Mouse (Mus musculus): ENCODE results near the gene Htra3. TPM values are rescaled to one million over a fixed set of nuclear protein-coding genes. Genes with fewer than 3 reads are reported as not detected.

Gene Htra3
- polyA plus RNA-seq, 1 experiment from 2014 or later: 3.6 TPM

- ATAC-seq (replicated peaks; ENCODE audit: insufficient number of reproducible peaks, low FRiP score, low TSS enrichment, low read depth) (no peak), DNase-seq (ENCODE audit: low spot score) (no peak)
These were observed 30.9 kb upstream of the Htra3 start for GRCm38 (mm10) chr5:35710481-35710880.

DNA sequence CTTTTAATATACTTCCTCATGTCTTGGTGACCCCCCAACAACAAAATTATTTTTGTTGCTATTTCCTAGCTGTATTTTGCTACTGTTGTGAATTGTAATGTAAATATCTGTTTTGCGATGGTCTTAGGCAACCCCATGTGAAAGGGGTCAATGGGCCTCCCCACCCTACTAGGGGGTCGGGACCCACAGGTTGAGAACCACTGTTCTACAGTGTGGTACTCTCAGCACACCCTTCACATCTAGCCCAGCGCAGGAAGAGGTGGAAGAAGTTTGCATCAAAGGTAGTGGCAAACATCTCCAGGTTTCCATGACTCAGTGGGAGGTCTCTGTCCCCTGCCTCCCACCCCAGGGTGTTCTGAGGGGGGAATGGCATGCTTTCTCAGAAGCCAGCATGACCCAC is 25.8 kb upstream of the Htra3 start:
- no peak for DNase-seq (ENCODE audit: low spot score)
- no peak for ATAC-seq (replicated peaks; ENCODE audit: insufficient number of reproducible peaks, low FRiP score, low TSS enrichment, low read depth)
- no peaks in the 10 kb centered on the region for H3K36me3 ChIP-seq (replicated peaks; ENCODE audit: control insufficient read depth, insufficient read depth, low read depth, low read length)
- H3K4me1 ChIP-seq (ENCODE audit: control insufficient read depth, insufficient read depth, low read length): no peaks in the 10 kb centered on the region
- H3K9ac ChIP-seq (replicated peaks; ENCODE audit: low read length): no peak overlapping the region
- no peak overlapping the region for H3K4me2 ChIP-seq (ENCODE audit: low read depth, low read length)
- WGBS: 89% methylated on average over 3 of the region's 3 CpGs
- no peak overlapping the region for H3K27ac ChIP-seq (replicated peaks; ENCODE audit: low read depth, low read length)
- no peaks in the 10 kb centered on the region for H3K27me3 ChIP-seq (ENCODE audit: control insufficient read depth, insufficient read depth, low read length)
- H3K9me3 ChIP-seq (replicated peaks; ENCODE audit: control insufficient read depth, low read length): no peaks in the 10 kb centered on the region
- no peak overlapping the region for H3K4me3 ChIP-seq (ENCODE audit: low read depth, low read length)

More at GRCm38 (mm10) chr5:35710481-35710880, 30.9 kb upstream of the Htra3 start:
- no peaks in the 10 kb centered on the region for H3K9me3 ChIP-seq (replicated peaks; ENCODE audit: control insufficient read depth, low read length)
- no peaks in the 10 kb centered on the region for H3K36me3 ChIP-seq (replicated peaks; ENCODE audit: control insufficient read depth, insufficient read depth, low read depth, low read length)
- H3K4me2 ChIP-seq (ENCODE audit: low read depth, low read length): no peak overlapping the region
- H3K4me3 ChIP-seq (ENCODE audit: low read depth, low read length): no peak overlapping the region
- WGBS: 56% methylated on average over 3 of the region's 3 CpGs
- no peak overlapping the region for H3K9ac ChIP-seq (replicated peaks; ENCODE audit: low read length)
- H3K27me3 ChIP-seq (ENCODE audit: control insufficient read depth, insufficient read depth, low read length): no peaks in the 10 kb centered on the region
- no peaks in the 10 kb centered on the region for H3K4me1 ChIP-seq (ENCODE audit: control insufficient read depth, insufficient read depth, low read length)
- H3K27ac ChIP-seq (replicated peaks; ENCODE audit: low read depth, low read length): no peak overlapping the region

GRCm38 (mm10) chr5:35703814-35704213 is 24.2 kb upstream of the Htra3 start:
- no peaks in the 10 kb centered on the region for H3K36me3 ChIP-seq (replicated peaks; ENCODE audit: control insufficient read depth, insufficient read depth, low read depth, low read length)
- no peaks in the 10 kb centered on the region for H3K27me3 ChIP-seq (ENCODE audit: control insufficient read depth, insufficient read depth, low read length)
- 87% methylated on average over 4 of the region's 4 CpGs for WGBS
- no peak overlapping the region for H3K4me2 ChIP-seq (ENCODE audit: low read depth, low read length)
- no peak for ATAC-seq (replicated peaks; ENCODE audit: insufficient number of reproducible peaks, low FRiP score, low TSS enrichment, low read depth)
- H3K4me3 ChIP-seq (ENCODE audit: low read depth, low read length): no peak overlapping the region
- no peaks in the 10 kb centered on the region for H3K4me1 ChIP-seq (ENCODE audit: control insufficient read depth, insufficient read depth, low read length)
- H3K9me3 ChIP-seq (replicated peaks; ENCODE audit: control insufficient read depth, low read length): no peaks in the 10 kb centered on the region
- no peak overlapping the region for H3K27ac ChIP-seq (replicated peaks; ENCODE audit: low read depth, low read length)
- H3K9ac ChIP-seq (replicated peaks; ENCODE audit: low read length): no peak overlapping the region
- no peak for DNase-seq (ENCODE audit: low spot score)

DNA sequence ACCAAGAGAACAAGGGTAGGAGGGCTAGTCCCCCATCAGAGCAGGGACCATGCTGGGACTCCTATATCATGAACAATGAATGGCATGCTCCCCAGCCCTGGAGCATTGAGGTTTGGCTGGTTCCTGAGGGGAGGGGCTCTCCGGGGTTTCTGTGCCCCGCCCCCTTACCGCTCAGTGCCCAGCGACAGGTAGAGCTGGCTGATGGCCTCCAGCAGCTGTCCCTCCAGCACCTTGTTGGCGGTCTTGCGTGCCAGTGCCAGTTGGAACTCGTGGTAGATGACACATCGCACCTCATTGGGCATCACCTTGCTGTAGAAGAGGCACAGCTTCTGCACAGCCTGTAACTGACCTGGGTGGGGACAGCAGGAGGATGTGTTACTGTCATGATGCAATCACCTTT is 23.6 kb upstream of the Htra3 start:
- no peaks in the 10 kb centered on the region for H3K36me3 ChIP-seq (replicated peaks; ENCODE audit: control insufficient read depth, insufficient read depth, low read depth, low read length)

GRCm38 (mm10) chr5:35702582-35703140 is 23.1 kb upstream of the Htra3 start:
- Histone ChIP-seq H3K27me3 (ENCODE audit: control insufficient read depth, insufficient read depth, low read length) (no peaks in the 10 kb centered on the region), H3K4me3 (ENCODE audit: low read depth, low read length) (no peak overlapping the region), H3K36me3 (replicated peaks; ENCODE audit: control insufficient read depth, insufficient read depth, low read depth, low read length) (no peaks in the 10 kb centered on the region), H3K9ac (replicated peaks; ENCODE audit: low read length) (no peak overlapping the region), H3K4me1 (ENCODE audit: control insufficient read depth, insufficient read depth, low read length) (no peaks in the 10 kb centered on the region), H3K9me3 (replicated peaks; ENCODE audit: control insufficient read depth, low read length) (no peaks in the 10 kb centered on the region), H3K4me2 (ENCODE audit: low read depth, low read length) (no peak overlapping the region), H3K27ac (replicated peaks; ENCODE audit: low read depth, low read length) (no peak overlapping the region)
- no peak for DNase-seq (ENCODE audit: low spot score)
- no peak for ATAC-seq (replicated peaks; ENCODE audit: insufficient number of reproducible peaks, low FRiP score, low TSS enrichment, low read depth)
- 86% methylated on average over 4 of the region's 4 CpGs for WGBS

More for the DNA sequence above, 23.6 kb upstream of the Htra3 start:
- ATAC-seq (replicated peaks; ENCODE audit: insufficient number of reproducible peaks, low FRiP score, low TSS enrichment, low read depth) (no peak), DNase-seq (ENCODE audit: low spot score) (no peak)
- WGBS: 93% methylated on average over 8 of the region's 8 CpGs
- H3K9ac ChIP-seq (replicated peaks; ENCODE audit: low read length): no peak overlapping the region
- no peak overlapping the region for H3K4me2 ChIP-seq (ENCODE audit: low read depth, low read length)
- no peaks in the 10 kb centered on the region for H3K9me3 ChIP-seq (replicated peaks; ENCODE audit: control insufficient read depth, low read length)
- H3K27me3 ChIP-seq (ENCODE audit: control insufficient read depth, insufficient read depth, low read length): no peaks in the 10 kb centered on the region
- H3K27ac ChIP-seq (replicated peaks; ENCODE audit: low read depth, low read length): no peak overlapping the region
- H3K4me1 ChIP-seq (ENCODE audit: control insufficient read depth, insufficient read depth, low read length): no peaks in the 10 kb centered on the region
- H3K4me3 ChIP-seq (ENCODE audit: low read depth, low read length): no peak overlapping the region

GRCm38 (mm10) chr5:35701042-35701441 is 21.5 kb upstream of the Htra3 start:
- H3K36me3 ChIP-seq (replicated peaks; ENCODE audit: control insufficient read depth, insufficient read depth, low read depth, low read length): no peaks in the 10 kb centered on the region
- no peak overlapping the region for H3K4me3 ChIP-seq (ENCODE audit: low read depth, low read length)
- DNase-seq (ENCODE audit: low spot score) (peak; percentile 69), ATAC-seq (replicated peaks; ENCODE audit: insufficient number of reproducible peaks, low FRiP score, low TSS enrichment, low read depth) (no peak)
- H3K9ac ChIP-seq (replicated peaks; ENCODE audit: low read length): no peak overlapping the region
- no peaks in the 10 kb centered on the region for H3K27me3 ChIP-seq (ENCODE audit: control insufficient read depth, insufficient read depth, low read length)
- no peaks in the 10 kb centered on the region for H3K4me1 ChIP-seq (ENCODE audit: control insufficient read depth, insufficient read depth, low read length)
- no peak overlapping the region for H3K27ac ChIP-seq (replicated peaks; ENCODE audit: low read depth, low read length)
- WGBS: 50% methylated on average over 6 of the region's 6 CpGs
- no peaks in the 10 kb centered on the region for H3K9me3 ChIP-seq (replicated peaks; ENCODE audit: control insufficient read depth, low read length)
- no peak overlapping the region for H3K4me2 ChIP-seq (ENCODE audit: low read depth, low read length)

DNA sequence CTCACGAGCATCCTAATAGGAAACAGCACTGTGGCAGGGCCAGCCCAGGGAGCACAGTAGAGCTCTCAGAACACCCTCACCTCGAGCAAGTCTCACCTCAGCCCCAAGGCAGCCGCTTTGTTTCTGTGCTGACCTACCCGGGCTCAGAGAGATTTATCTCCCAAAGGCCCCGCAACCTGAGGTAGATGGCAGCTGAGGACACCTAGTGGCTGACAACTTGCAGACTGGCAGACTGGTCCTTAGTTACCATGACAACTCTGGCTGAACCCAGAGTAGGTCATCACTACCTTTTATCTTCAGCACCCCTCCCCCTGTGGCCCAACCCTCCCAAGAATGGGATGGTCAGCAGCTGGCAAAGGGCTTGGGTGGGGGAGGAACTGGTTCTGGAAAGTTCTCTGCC is 16.2 kb upstream of the Htra3 start:
- H3K4me1 ChIP-seq (ENCODE audit: control insufficient read depth, insufficient read depth, low read length): no peaks in the 10 kb centered on the region; the same call in 1 of the 2 replicates
- H3K36me3 ChIP-seq (replicated peaks; ENCODE audit: control insufficient read depth, insufficient read depth, low read depth, low read length): no peaks in the 10 kb centered on the region
- WGBS: 20% methylated on average over 5 of the region's 5 CpGs
- H3K4me2 ChIP-seq (ENCODE audit: low read depth, low read length): no peak overlapping the region
- ATAC-seq (replicated peaks; ENCODE audit: insufficient number of reproducible peaks, low FRiP score, low TSS enrichment, low read depth): no peak
- H3K27ac ChIP-seq (replicated peaks; ENCODE audit: low read depth, low read length): no peak overlapping the region
- H3K9ac ChIP-seq (replicated peaks; ENCODE audit: low read length): no peak overlapping the region
- peak; percentile 57 for DNase-seq (ENCODE audit: low spot score)
- H3K4me3 ChIP-seq (ENCODE audit: low read depth, low read length): no peak overlapping the region
- H3K27me3 ChIP-seq (ENCODE audit: control insufficient read depth, insufficient read depth, low read length): no peaks in the 10 kb centered on the region
- H3K9me3 ChIP-seq (replicated peaks; ENCODE audit: control insufficient read depth, low read length): no peaks in the 10 kb centered on the region

DNA sequence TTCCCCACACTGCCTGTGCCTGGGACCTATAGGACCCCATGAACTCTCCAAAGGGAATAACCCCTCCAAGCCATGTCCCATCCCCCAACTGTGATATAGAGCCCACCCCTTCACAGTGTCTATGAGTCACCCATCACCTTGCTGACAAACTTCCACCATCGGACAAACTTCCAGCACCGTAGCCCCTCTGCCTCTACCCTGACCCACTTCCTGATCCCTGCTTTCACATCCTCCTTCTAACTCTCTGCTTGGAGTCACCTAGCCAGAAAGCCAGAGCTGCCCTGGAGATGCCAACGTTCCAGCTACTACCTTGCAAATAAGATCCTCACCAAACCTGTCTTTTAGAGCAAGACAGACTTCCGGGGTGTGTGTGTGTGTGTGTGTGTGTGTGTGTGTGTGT is 14.1 kb upstream of the Htra3 start:
- H3K4me1 ChIP-seq (ENCODE audit: control insufficient read depth, insufficient read depth, low read length): no peaks in the 10 kb centered on the region; the same call in 1 of the 2 replicates
- ATAC-seq (replicated peaks; ENCODE audit: insufficient number of reproducible peaks, low FRiP score, low TSS enrichment, low read depth): no peak
- H3K4me2 ChIP-seq (ENCODE audit: low read depth, low read length): no peak overlapping the region
- no peaks in the 10 kb centered on the region for H3K9me3 ChIP-seq (replicated peaks; ENCODE audit: control insufficient read depth, low read length)
- no peak overlapping the region for H3K27ac ChIP-seq (replicated peaks; ENCODE audit: low read depth, low read length)
- 77% methylated on average over 4 of the region's 4 CpGs for WGBS
- no peak for DNase-seq (ENCODE audit: low spot score)
- H3K4me3 ChIP-seq (ENCODE audit: low read depth, low read length): no peak overlapping the region
- no peaks in the 10 kb centered on the region for H3K27me3 ChIP-seq (ENCODE audit: control insufficient read depth, insufficient read depth, low read length)
- H3K9ac ChIP-seq (replicated peaks; ENCODE audit: low read length): no peak overlapping the region
- H3K36me3 ChIP-seq (replicated peaks; ENCODE audit: control insufficient read depth, insufficient read depth, low read depth, low read length): no peaks in the 10 kb centered on the region

All from embryonic facial prominence, embryonic 11.5 days (tissue).